Mouse (Mus musculus): ENCODE data around the gene Rest. TPM values are rescaled to one million over a fixed set of nuclear protein-coding genes. Genes with fewer than 3 reads are reported as not detected.
A peak's percentile ranks its signal among the peaks of the same experiment; 100 is the strongest.

Rest gene
- polyA plus RNA-seq, 1 experiment from 2014 or later: 37.6 TPM

- Histone ChIP-seq H3K4me2 (replicated peaks; ENCODE audit: low read depth, low read length) (peak overlapping the region; percentile 50), H3K9ac (replicated peaks; ENCODE audit: low read length) (peak overlapping the region; percentile 14), H3K4me1 (ENCODE audit: insufficient read depth, low read length) (peaks cover 4% of the 10 kb centered on the region; the same call in 1 of the 2 replicates), H3K36me3 (ENCODE audit: insufficient read depth, low read length) (no peaks in the 10 kb centered on the region), H3K4me3 (ENCODE audit: low read length) (peak overlapping the region; percentile 28), H3K27ac (ENCODE audit: low read length) (no peak overlapping the region), H3K27me3 (ENCODE audit: insufficient read depth, low read length) (no peaks in the 10 kb centered on the region), H3K9me3 (ENCODE audit: low read length) (no peaks in the 10 kb centered on the region)
- peak; percentile 7; the same call in 1 of the 2 replicates for ATAC-seq (ENCODE audit: low FRiP score, low TSS enrichment)
- 36% methylated on average over 7 of the region's 7 CpGs for WGBS
Observed at GRCm38 (mm10) chr5:77245463-77245786, 19.9 kb upstream of the Rest start.

GRCm38 (mm10) chr5:77245787-77246671 is 19.3 kb upstream of the Rest start:
- Histone ChIP-seq H3K27ac (ENCODE audit: low read length) (no peak overlapping the region), H3K4me2 (replicated peaks; ENCODE audit: low read depth, low read length) (peak overlapping the region; percentile 50), H3K36me3 (ENCODE audit: insufficient read depth, low read length) (no peaks in the 10 kb centered on the region), H3K9me3 (ENCODE audit: low read length) (no peaks in the 10 kb centered on the region), H3K4me1 (ENCODE audit: insufficient read depth, low read length) (peaks cover 4% of the 10 kb centered on the region; the same call in 1 of the 2 replicates), H3K4me3 (ENCODE audit: low read length) (peak overlapping the region; percentile 28), H3K27me3 (ENCODE audit: insufficient read depth, low read length) (no peaks in the 10 kb centered on the region), H3K9ac (replicated peaks; ENCODE audit: low read length) (peak overlapping the region; percentile 14)
- WGBS: 25% methylated on average over 26 of the region's 26 CpGs
- ATAC-seq (ENCODE audit: low FRiP score, low TSS enrichment): peak; percentile 66; the same call in 1 of the 2 replicates

GRCm38 (mm10) chr5:77250083-77250482 is 15.2 kb upstream of the Rest start:
- H3K9ac ChIP-seq (replicated peaks; ENCODE audit: low read length): no peak overlapping the region
- 71% methylated on average over 9 of the region's 9 CpGs for WGBS
- H3K4me1 ChIP-seq (ENCODE audit: insufficient read depth, low read length): peaks cover 4% of the 10 kb centered on the region; the same call in 1 of the 2 replicates
- no peak overlapping the region for H3K4me3 ChIP-seq (ENCODE audit: low read length)
- no peaks in the 10 kb centered on the region for H3K9me3 ChIP-seq (ENCODE audit: low read length)
- H3K27ac ChIP-seq (ENCODE audit: low read length): no peak overlapping the region
- no peak overlapping the region for H3K4me2 ChIP-seq (replicated peaks; ENCODE audit: low read depth, low read length)
- no peaks in the 10 kb centered on the region for H3K27me3 ChIP-seq (ENCODE audit: insufficient read depth, low read length)
- no peaks in the 10 kb centered on the region for H3K36me3 ChIP-seq (ENCODE audit: insufficient read depth, low read length)
- ATAC-seq (ENCODE audit: low FRiP score, low TSS enrichment): no peak

GRCm38 (mm10) chr5:77251656-77252055 is 13.6 kb upstream of the Rest start:
- WGBS: 28% methylated on average over 5 of the region's 5 CpGs
- Histone ChIP-seq H3K27ac (ENCODE audit: low read length) (no peak overlapping the region), H3K4me3 (ENCODE audit: low read length) (no peak overlapping the region), H3K4me2 (replicated peaks; ENCODE audit: low read depth, low read length) (no peak overlapping the region), H3K4me1 (ENCODE audit: insufficient read depth, low read length) (no peaks in the 10 kb centered on the region), H3K9ac (replicated peaks; ENCODE audit: low read length) (no peak overlapping the region), H3K36me3 (ENCODE audit: insufficient read depth, low read length) (no peaks in the 10 kb centered on the region), H3K27me3 (ENCODE audit: insufficient read depth, low read length) (no peaks in the 10 kb centered on the region), H3K9me3 (ENCODE audit: low read length) (no peaks in the 10 kb centered on the region)
- ATAC-seq (ENCODE audit: low FRiP score, low TSS enrichment): no peak

GRCm38 (mm10) chr5:77252115-77252827 is 13.0 kb upstream of the Rest start:
- H3K4me2 ChIP-seq (replicated peaks; ENCODE audit: low read depth, low read length): no peak overlapping the region
- no peaks in the 10 kb centered on the region for H3K9me3 ChIP-seq (ENCODE audit: low read length)
- H3K27me3 ChIP-seq (ENCODE audit: insufficient read depth, low read length): no peaks in the 10 kb centered on the region
- H3K27ac ChIP-seq (ENCODE audit: low read length): no peak overlapping the region
- 61% methylated on average over 8 of the region's 8 CpGs for WGBS
- no peak for ATAC-seq (ENCODE audit: low FRiP score, low TSS enrichment)
- H3K9ac ChIP-seq (replicated peaks; ENCODE audit: low read length): no peak overlapping the region
- H3K36me3 ChIP-seq (ENCODE audit: insufficient read depth, low read length): no peaks in the 10 kb centered on the region
- H3K4me3 ChIP-seq (ENCODE audit: low read length): no peak overlapping the region
- H3K4me1 ChIP-seq (ENCODE audit: insufficient read depth, low read length): no peaks in the 10 kb centered on the region

GRCm38 (mm10) chr5:77253154-77253553 is 12.1 kb upstream of the Rest start:
- no peak for ATAC-seq (ENCODE audit: low FRiP score, low TSS enrichment)
- Histone ChIP-seq H3K4me3 (ENCODE audit: low read length) (no peak overlapping the region), H3K27me3 (ENCODE audit: insufficient read depth, low read length) (no peaks in the 10 kb centered on the region), H3K9me3 (ENCODE audit: low read length) (no peaks in the 10 kb centered on the region), H3K36me3 (ENCODE audit: insufficient read depth, low read length) (no peaks in the 10 kb centered on the region), H3K9ac (replicated peaks; ENCODE audit: low read length) (no peak overlapping the region), H3K4me1 (ENCODE audit: insufficient read depth, low read length) (no peaks in the 10 kb centered on the region), H3K27ac (ENCODE audit: low read length) (no peak overlapping the region), H3K4me2 (replicated peaks; ENCODE audit: low read depth, low read length) (no peak overlapping the region)
- 74% methylated on average over 1 of the region's 1 CpGs for WGBS

GRCm38 (mm10) chr5:77254402-77254801 is 10.9 kb upstream of the Rest start:
- H3K9ac ChIP-seq (replicated peaks; ENCODE audit: low read length): no peak overlapping the region
- no peaks in the 10 kb centered on the region for H3K4me1 ChIP-seq (ENCODE audit: insufficient read depth, low read length)
- 74% methylated on average over 3 of the region's 3 CpGs for WGBS
- no peaks in the 10 kb centered on the region for H3K27me3 ChIP-seq (ENCODE audit: insufficient read depth, low read length)
- ATAC-seq (ENCODE audit: low FRiP score, low TSS enrichment): no peak
- H3K9me3 ChIP-seq (ENCODE audit: low read length): no peaks in the 10 kb centered on the region
- H3K4me2 ChIP-seq (replicated peaks; ENCODE audit: low read depth, low read length): no peak overlapping the region
- H3K27ac ChIP-seq (ENCODE audit: low read length): no peak overlapping the region
- no peaks in the 10 kb centered on the region for H3K36me3 ChIP-seq (ENCODE audit: insufficient read depth, low read length)
- no peak overlapping the region for H3K4me3 ChIP-seq (ENCODE audit: low read length)

- no peaks in the 10 kb centered on the region for H3K9me3 ChIP-seq (ENCODE audit: low read length)
- H3K27ac ChIP-seq (ENCODE audit: low read length): no peak overlapping the region
- no peaks in the 10 kb centered on the region for H3K4me1 ChIP-seq (ENCODE audit: insufficient read depth, low read length)
- no peaks in the 10 kb centered on the region for H3K36me3 ChIP-seq (ENCODE audit: insufficient read depth, low read length)
- 67% methylated on average over 3 of the region's 3 CpGs for WGBS
- no peak overlapping the region for H3K4me3 ChIP-seq (ENCODE audit: low read length)
- no peaks in the 10 kb centered on the region for H3K27me3 ChIP-seq (ENCODE audit: insufficient read depth, low read length)
- H3K4me2 ChIP-seq (replicated peaks; ENCODE audit: low read depth, low read length): no peak overlapping the region
- H3K9ac ChIP-seq (replicated peaks; ENCODE audit: low read length): no peak overlapping the region
- ATAC-seq (ENCODE audit: low FRiP score, low TSS enrichment): no peak
Observed at GRCm38 (mm10) chr5:77257603-77258002, 7.7 kb upstream of the Rest start.

GRCm38 (mm10) chr5:77259315-77259714 is 6.0 kb upstream of the Rest start:
- Histone ChIP-seq H3K4me3 (ENCODE audit: low read length) (no peak overlapping the region), H3K4me2 (replicated peaks; ENCODE audit: low read depth, low read length) (no peak overlapping the region), H3K9ac (replicated peaks; ENCODE audit: low read length) (no peak overlapping the region), H3K27me3 (ENCODE audit: insufficient read depth, low read length) (no peaks in the 10 kb centered on the region), H3K36me3 (ENCODE audit: insufficient read depth, low read length) (no peaks in the 10 kb centered on the region), H3K27ac (ENCODE audit: low read length) (no peak overlapping the region), H3K4me1 (ENCODE audit: insufficient read depth, low read length) (no peaks in the 10 kb centered on the region), H3K9me3 (ENCODE audit: low read length) (no peaks in the 10 kb centered on the region)
- no peak for ATAC-seq (ENCODE audit: low FRiP score, low TSS enrichment)

GRCm38 (mm10) chr5:77260141-77260540 is 5.2 kb upstream of the Rest start:
- 33% methylated on average over 6 of the region's 6 CpGs for WGBS
- Histone ChIP-seq H3K4me3 (ENCODE audit: low read length) (no peak overlapping the region), H3K4me2 (replicated peaks; ENCODE audit: low read depth, low read length) (no peak overlapping the region)

More at GRCm38 (mm10) chr5:77260141-77260540, 5.2 kb upstream of the Rest start:
- no peak overlapping the region for H3K27ac ChIP-seq (ENCODE audit: low read length)
- H3K9ac ChIP-seq (replicated peaks; ENCODE audit: low read length): no peak overlapping the region
- no peaks in the 10 kb centered on the region for H3K9me3 ChIP-seq (ENCODE audit: low read length)
- no peaks in the 10 kb centered on the region for H3K36me3 ChIP-seq (ENCODE audit: insufficient read depth, low read length)
- no peaks in the 10 kb centered on the region for H3K27me3 ChIP-seq (ENCODE audit: insufficient read depth, low read length)
- ATAC-seq (ENCODE audit: low FRiP score, low TSS enrichment): no peak
- H3K4me1 ChIP-seq (ENCODE audit: insufficient read depth, low read length): no peaks in the 10 kb centered on the region

Data from kidney, embryonic 16.5 days (tissue).